Mouse (Mus musculus) midbrain, postnatal 0 days (tissue): Measurements from ENCODE around the gene Acoxl. TPM values are rescaled to one million over a fixed set of nuclear protein-coding genes. Genes with fewer than 3 reads are reported as not detected.

Source experiments
- ATAC-seq: fragments of 200-750 bp; cut with Nextera tagmentation; 2 replicates; pipeline ENCODE4 v1.8.0; 2017; ENCODE audit warnings: moderate number of reproducible peaks, mild to moderate bottlenecking, moderate TSS enrichment, moderate library complexity; ENCODE audit not compliant: low FRiP score
- DNase-seq: peaks from one replicate; pipeline ENCODE4 v3.0.0-alpha.2; 2015; ENCODE audit warnings: low spot score
- H3K27ac ChIP-seq: fragments of 300-500 bp; sonication (generic); 2 replicates; pipeline ENCODE4 v1.5.1; 2014; ENCODE audit warnings: low read depth, mild to moderate bottlenecking, low read length, mixed read lengths
- H3K27me3 ChIP-seq: fragments of 300-500 bp; sonication (generic); 2 replicates; pipeline ENCODE4 v1.6.1; 2014; ENCODE audit warnings: low read length, control low read depth, mixed read lengths; ENCODE audit not compliant: insufficient read depth
- H3K36me3 ChIP-seq: fragments of 300-500 bp; sonication (generic); 2 replicates; pipeline ENCODE4 v1.6.1; 2014; ENCODE audit warnings: low read length, control low read depth, mixed read lengths; ENCODE audit not compliant: insufficient read depth
- H3K4me1 ChIP-seq: fragments of 300-500 bp; sonication (generic); 2 replicates; pipeline ENCODE4 v1.6.1; 2014; ENCODE audit warnings: mild to moderate bottlenecking, control low read depth, antibody characterized with exemption, low read length, mixed read lengths; ENCODE audit not compliant: insufficient read depth
- H3K4me2 ChIP-seq: fragments of 300-500 bp; sonication (generic); 2 replicates; pipeline ENCODE4 v1.6.1; 2014; ENCODE audit warnings: low read depth, mild to moderate bottlenecking, low read length, mixed read lengths; ENCODE audit not compliant: poor library complexity, severe bottlenecking
- H3K4me3 ChIP-seq: fragments of 300-500 bp; sonication (generic); 2 replicates; pipeline ENCODE4 v1.5.1; 2014; ENCODE audit warnings: low read depth, mild to moderate bottlenecking, low read length, moderate library complexity
- H3K9ac ChIP-seq: fragments of 300-500 bp; sonication (generic); replicated peaks from 2 replicates; pipeline ENCODE4 v1.6.1; 2014; ENCODE audit warnings: mild to moderate bottlenecking, low read length, moderate library complexity, mixed read lengths; ENCODE audit not compliant: poor library complexity, severe bottlenecking
- H3K9me3 ChIP-seq: fragments of 300-500 bp; sonication (generic); 2 replicates; pipeline ENCODE4 v1.6.1; 2016; ENCODE audit warnings: low read length, control low read depth
- CTCF ChIP-seq: IDR thresholded peaks from 2 replicates; pipeline ENCODE4 v1.5.1; 2016; ENCODE audit warnings: antibody characterized with exemption, mild to moderate bottlenecking
- WGBS: fragments of 180-500 bp; shearing (Covaris S2); extraction: QIAGEN DNeasy Blood & Tissue Kit; methylation state at CpG from one replicate; pipeline ENCODE4 v1.1.7; 2014; 5-methylcytosine and 5-hydroxymethylcytosine counted together
- polyA plus RNA-seq: library from polyadenylated mRNA; unstranded; fragments of >200 nt; fragmentation: Nextera tagmentation; extraction: Ambion mirVana; gene quantifications from 2 replicates; pipeline ENCODE4 v1.2.1, GENCODE M21; 2015
- total RNA-seq: library from RNA; depleted of rRNA; stranded (reverse); fragments of >200 nt; gene quantifications from 2 replicates; pipeline ENCODE4 v1.2.3, GENCODE M21; 2014

Acoxl gene
- total and polyA plus RNA-seq, 2 experiments from 2014 or later, result 0.05 to 0.12 TPM

- H3K4me3 ChIP-seq, result no peak overlapping the region
- no peak for TF ChIP-seq CTCF
- H3K9me3 ChIP-seq, result no peaks in the 10 kb centered on the region
- no peak overlapping the region for H3K9ac ChIP-seq
- H3K4me1 ChIP-seq, result no peaks in the 10 kb centered on the region
- H3K4me2 ChIP-seq, result no peak overlapping the region
- DNase-seq, result no peak
- no peaks in the 10 kb centered on the region for H3K27me3 ChIP-seq
- no peak for ATAC-seq
- H3K27ac ChIP-seq, result no peak overlapping the region
- 90% methylated on average over 4 of the region's 4 CpGs for WGBS
- no peaks in the 10 kb centered on the region for H3K36me3 ChIP-seq
These were observed 216.2 kb downstream of the Acoxl start for GRCm38 (mm10) chr2:128054905-128055304.

GRCm38 (mm10) chr2:128057872-128058271, 219.2 kb downstream of the Acoxl start:
- no peak for ATAC-seq
- Histone ChIP-seq H3K9ac (no peak overlapping the region), H3K9me3 (no peaks in the 10 kb centered on the region), H3K27ac (no peak overlapping the region), H3K4me2 (no peak overlapping the region), H3K4me1 (no peaks in the 10 kb centered on the region), H3K36me3 (no peaks in the 10 kb centered on the region), H3K27me3 (no peaks in the 10 kb centered on the region), H3K4me3 (no peak overlapping the region)
- DNase-seq, result no peak
- TF ChIP-seq CTCF, result no peak
- 97% methylated on average over 5 of the region's 5 CpGs for WGBS

GRCm38 (mm10) chr2:128058627-128059026, 220.0 kb downstream of the Acoxl start:
- Histone ChIP-seq H3K27ac (no peak overlapping the region), H3K36me3 (no peaks in the 10 kb centered on the region), H3K9ac (no peak overlapping the region), H3K4me1 (no peaks in the 10 kb centered on the region), H3K4me2 (no peak overlapping the region), H3K9me3 (no peaks in the 10 kb centered on the region), H3K4me3 (no peak overlapping the region), H3K27me3 (no peaks in the 10 kb centered on the region)
- 80% methylated on average over 1 of the region's 1 CpGs for WGBS
- no peak for TF ChIP-seq CTCF
- DNase-seq, result no peak
- ATAC-seq, result no peak

- WGBS, result 58% methylated on average over 6 of the region's 6 CpGs
- no peaks in the 10 kb centered on the region for H3K9me3 ChIP-seq
- H3K4me1 ChIP-seq, result no peaks in the 10 kb centered on the region
- no peaks in the 10 kb centered on the region for H3K36me3 ChIP-seq
- H3K4me2 ChIP-seq, result no peak overlapping the region
- no peak overlapping the region for H3K27ac ChIP-seq
- no peak for ATAC-seq
- H3K27me3 ChIP-seq, result no peaks in the 10 kb centered on the region
- H3K9ac ChIP-seq, result no peak overlapping the region
- no peak for TF ChIP-seq CTCF
- H3K4me3 ChIP-seq, result no peak overlapping the region
- no peak for DNase-seq
These were observed 221.5 kb downstream of the Acoxl start for GRCm38 (mm10) chr2:128060213-128060612.

GRCm38 (mm10) chr2:128060680-128061287, 222.1 kb downstream of the Acoxl start:
- H3K9me3 ChIP-seq, result no peaks in the 10 kb centered on the region
- no peak overlapping the region for H3K27ac ChIP-seq
- H3K27me3 ChIP-seq, result no peaks in the 10 kb centered on the region
- no peaks in the 10 kb centered on the region for H3K36me3 ChIP-seq
- TF ChIP-seq CTCF, result no peak
- no peak overlapping the region for H3K4me3 ChIP-seq
- ATAC-seq (no peak), DNase-seq (no peak)
- H3K9ac ChIP-seq, result no peak overlapping the region
- WGBS, result 24% methylated on average over 6 of the region's 6 CpGs
- no peak overlapping the region for H3K4me2 ChIP-seq
- no peaks in the 10 kb centered on the region for H3K4me1 ChIP-seq

- WGBS, result 80% methylated on average over 7 of the region's 7 CpGs
- Histone ChIP-seq H3K27me3 (no peaks in the 10 kb centered on the region), H3K9me3 (no peaks in the 10 kb centered on the region), H3K27ac (no peak overlapping the region), H3K4me3 (no peak overlapping the region), H3K36me3 (no peaks in the 10 kb centered on the region), H3K4me2 (no peak overlapping the region), H3K4me1 (no peaks in the 10 kb centered on the region), H3K9ac (no peak overlapping the region)
- DNase-seq, result no peak
- ATAC-seq, result no peak
- TF ChIP-seq CTCF, result no peak
These were observed 222.8 kb downstream of the Acoxl start for GRCm38 (mm10) chr2:128061491-128061890.
